Mouse (Mus musculus): ENCODE data around the gene Pfas.

DNA sequence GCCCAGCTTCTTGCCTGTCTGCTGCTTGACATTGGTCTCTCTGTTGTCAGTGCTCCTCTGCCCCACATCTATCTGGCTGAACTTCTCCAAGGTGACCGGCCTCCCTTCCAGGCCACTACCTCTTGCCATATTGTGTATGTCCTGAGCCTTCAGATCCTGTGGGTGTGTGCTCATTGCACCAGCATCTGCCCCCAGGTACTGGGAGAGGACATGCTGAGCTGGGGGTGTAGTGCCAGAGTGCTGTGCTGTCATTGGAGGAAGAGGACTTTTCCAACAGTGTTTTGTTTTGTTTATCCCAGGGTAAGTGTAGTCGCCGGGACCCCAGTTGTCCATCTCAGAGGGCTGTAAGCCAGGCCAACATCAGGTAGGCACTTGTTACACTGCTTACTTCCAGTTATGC, 26.3 kb upstream of the Pfas start:
- no peak for TF ChIP-seq POLR2A (IDR thresholded peaks at IDR 0.05; ENCODE audit: insufficient read depth, low read length)
- TF ChIP-seq EP300 (IDR thresholded peaks at IDR 0.05; ENCODE audit: insufficient read depth, low read depth, low read length), result no peak
